Mouse (Mus musculus): ENCODE data around the gene Galnt2. TPM values are rescaled to one million over a fixed set of nuclear protein-coding genes. Genes with fewer than 3 reads are reported as not detected.

Galnt2 gene
- total and polyA plus RNA-seq, 3 experiments, result 18.6 to 27.3 (median 23.6) TPM

- TF ChIP-seq TCF12 (IDR thresholded peaks at IDR 0.05; ENCODE audit: low read depth, low read length) (peak; percentile 72; the same call in 1 of the 2 replicates), MAFK (IDR thresholded peaks at IDR 0.05; ENCODE audit: insufficient replicate concordance, low read length) (0 out of 2 replicates have a peak, but pooled peaks have one; percentile 47), MXI1 (IDR thresholded peaks at IDR 0.05; ENCODE audit: low read depth, low read length) (peak; percentile 74; the same call in 1 of the 2 replicates), ZC3H11A (IDR thresholded peaks at IDR 0.05; ENCODE audit: low read depth, low read length) (no peak), CHD2 (IDR thresholded peaks at IDR 0.05; ENCODE audit: low read length) (peak; percentile 62), ZMIZ1 (IDR thresholded peaks at IDR 0.05; ENCODE audit: low read depth, low read length) (no peak)
Observed at GRCm38 (mm10) chr8:124184507-124184906, 46.7 kb upstream of the Galnt2 start (continued).

- Histone ChIP-seq H3K9ac (ENCODE audit: insufficient read depth, low read depth) (no peak overlapping the region), H3K27me3 (replicated peaks) (no peaks in the 10 kb centered on the region), H3K79me2 (replicated peaks; ENCODE audit: control insufficient read depth, extremely low read depth, insufficient read depth, poor library complexity, severe bottlenecking) (no peaks in the 10 kb centered on the region), H3K36me3 (replicated peaks in 1 of 2; ENCODE audit: control insufficient read depth in 1 of 2, insufficient read depth in 1 of 2, low read length in 1 of 2) (no peaks in the 10 kb centered on the region), H3K27ac (ENCODE audit: insufficient read depth, low read depth) (no peak overlapping the region), H3K9me3 (replicated peaks; ENCODE audit: low read length) (no peaks in the 10 kb centered on the region), H3K4me1 (ENCODE audit: control insufficient read depth in 1 of 2, insufficient read depth in 2 of 2) (peaks cover 27 to 36% of the 10 kb centered on the region in 2 experiments), H3K4me2 (ENCODE audit: insufficient read depth, low read depth, poor library complexity, severe bottlenecking) (no peak overlapping the region), H3K4me3 (replicated peaks in 1 of 3; ENCODE audit: low read depth in 2 of 3, low read length in 2 of 3, poor library complexity in 1 of 3) (no peak overlapping the region)
- in situ Hi-C loops (cut with MboI; ENCODE audit: low pct_ligation_motif_present, low pct_unique_long_range_greater_than_20kb, low sequenced_read_pairs) (no loop called here), dilution Hi-C loops (cut with MboI; ENCODE audit: extremely low pct_ligation_motif_present, extremely low pct_unique_long_range_greater_than_20kb, low sequenced_read_pairs) (no loop called here)
- DNase-seq (ENCODE audit: extremely low read depth), result no peak
- no peak for TF ChIP-seq ZNF384 (IDR thresholded peaks at IDR 0.05; ENCODE audit: low read depth, low read length)
- no peak for TF ChIP-seq CHD2 (IDR thresholded peaks at IDR 0.05; ENCODE audit: low read length)
- TF ChIP-seq RCOR1 (conservative IDR thresholded peaks at IDR 0.05; ENCODE audit: low read depth, low read length), result no peak
- no peak for TF ChIP-seq SMC3 (IDR thresholded peaks at IDR 0.05; ENCODE audit: low read depth, low read length)
- TF ChIP-seq MAZ (IDR thresholded peaks at IDR 0.05; ENCODE audit: low read depth, low read length), result no peak
- no peak for TF ChIP-seq MYC (IDR thresholded peaks at IDR 0.05; ENCODE audit: low read depth, low read length)
- TF ChIP-seq HCFC1 (IDR thresholded peaks at IDR 0.05; ENCODE audit: low read depth, low read length), result no peak
- TF ChIP-seq IRF4 (IDR thresholded peaks at IDR 0.05; ENCODE audit: low read depth, low read length), result no peak
- no peak for TF ChIP-seq SIN3A (IDR thresholded peaks at IDR 0.05; ENCODE audit: low read length)
- TF ChIP-seq BHLHE40 (IDR thresholded peaks at IDR 0.05; ENCODE audit: low read depth, low read length), result no peak
- TF ChIP-seq NRF1 (IDR thresholded peaks at IDR 0.05; ENCODE audit: low read depth, low read length), result no peak
- no peak for TF ChIP-seq USF1 (IDR thresholded peaks at IDR 0.05; ENCODE audit: low read depth, low read length)
- TF ChIP-seq PAX5 (IDR thresholded peaks at IDR 0.05; ENCODE audit: low read length), result no peak
- TF ChIP-seq TCF12 (IDR thresholded peaks at IDR 0.05; ENCODE audit: low read depth, low read length), result no peak
- TF ChIP-seq TBP (conservative IDR thresholded peaks at IDR 0.05; ENCODE audit: low read depth, low read length), result no peak
- no peak for TF ChIP-seq CHD1 (IDR thresholded peaks at IDR 0.05; ENCODE audit: low read depth, low read length)
Observed at GRCm38 (mm10) chr8:124185081-124185480, 46.1 kb upstream of the Galnt2 start.

All from CH12.LX (cell line).